Mouse (Mus musculus) fibroblast of lung, adult 2 months (primary cell): ENCODE measurements around the gene Dnhd1.
"Not testable (repeated sequence)": the region's sequence is repeated elsewhere in the genome, so short reads cannot be mapped to it uniquely, and the experiment has no call there.

Source experiments
- DNase-seq: peaks from one replicate; pipeline ENCODE4 v3.0.0-alpha.2; 2011; ENCODE audit warnings: low read depth

Gene Dnhd1

DNA sequence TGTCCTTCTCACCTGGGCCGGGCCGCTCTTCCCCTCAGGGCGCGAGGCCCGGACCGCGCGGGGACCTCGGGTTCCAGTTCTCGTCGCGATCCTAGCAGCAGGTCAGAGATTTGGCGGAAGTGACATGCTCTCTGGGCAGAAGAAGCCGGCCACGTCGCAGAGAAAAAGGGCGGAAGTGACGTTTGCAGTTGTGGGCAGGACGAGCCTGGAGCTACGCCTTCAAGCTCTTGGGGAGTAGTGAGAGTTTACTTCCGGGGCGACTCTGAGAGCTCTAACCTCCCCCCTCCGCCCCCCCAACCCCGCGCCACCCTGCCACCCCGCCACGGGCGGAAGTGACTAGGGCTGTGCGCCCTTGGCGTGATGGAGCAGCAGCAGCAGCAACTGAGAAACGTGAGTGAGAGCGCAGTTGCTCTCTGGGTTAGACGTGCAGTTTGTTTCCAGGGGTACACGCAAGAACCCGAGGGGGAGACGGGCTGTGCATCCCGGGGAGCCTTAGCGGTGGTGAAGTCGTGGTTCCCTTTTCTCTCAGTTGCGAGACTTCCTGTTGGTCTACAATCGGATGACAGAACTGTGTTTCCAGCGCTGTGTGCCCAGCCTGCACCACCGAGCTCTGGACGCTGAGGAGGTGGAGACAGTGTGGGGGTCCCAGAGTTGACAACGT is 10.3 kb upstream of the Dnhd1 start, which contains the start of the genes Arfip2 and Gm45799:
TSS of gene Arfip2 (minus strand) at position 184 of the 661 bp plus-strand sequence.
TSS of gene Gm45799 (plus strand) at position 320 of the 661 bp plus-strand sequence.
- peak; percentile 97 for DNase-seq

DNA sequence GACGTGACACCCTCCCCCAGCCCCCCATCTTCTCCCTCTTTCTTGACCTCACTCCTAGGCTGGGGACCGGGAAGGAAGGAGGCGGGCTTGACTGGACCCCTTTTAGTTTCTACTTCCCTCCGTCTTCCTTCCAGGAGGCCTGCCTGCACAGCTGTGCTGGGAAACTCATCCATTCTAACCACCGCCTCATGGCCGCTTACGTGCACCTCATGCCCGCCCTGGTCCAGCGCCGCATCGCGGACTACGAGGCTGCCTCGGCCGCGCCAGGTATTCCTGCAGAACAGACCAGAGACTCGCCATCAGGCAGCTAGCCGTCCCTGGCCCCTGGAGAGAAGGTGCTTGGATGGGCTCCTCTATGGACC is 9.8 kb upstream of the Dnhd1 start:
- no peak for DNase-seq

DNA sequence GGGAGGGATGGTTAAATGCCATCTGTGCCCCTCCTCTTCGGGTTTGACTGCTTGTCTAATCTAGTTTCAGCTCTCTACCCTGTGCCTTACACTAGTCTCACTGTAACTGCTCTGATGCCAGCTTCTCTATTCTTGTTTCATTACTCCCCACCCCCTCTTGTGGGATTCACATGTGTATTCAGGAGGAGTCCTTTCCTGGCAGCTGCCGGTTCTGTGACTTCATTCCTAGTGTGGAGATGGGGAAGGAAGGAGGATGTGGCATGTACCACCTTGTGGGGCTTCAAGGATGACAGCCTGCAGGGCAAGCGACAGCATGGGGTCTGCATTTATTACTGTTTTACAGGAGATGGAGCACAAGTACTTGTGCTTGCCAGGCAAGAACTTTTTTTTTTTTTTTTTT is 8.7 kb upstream of the Dnhd1 start:
- no peak for DNase-seq

DNA sequence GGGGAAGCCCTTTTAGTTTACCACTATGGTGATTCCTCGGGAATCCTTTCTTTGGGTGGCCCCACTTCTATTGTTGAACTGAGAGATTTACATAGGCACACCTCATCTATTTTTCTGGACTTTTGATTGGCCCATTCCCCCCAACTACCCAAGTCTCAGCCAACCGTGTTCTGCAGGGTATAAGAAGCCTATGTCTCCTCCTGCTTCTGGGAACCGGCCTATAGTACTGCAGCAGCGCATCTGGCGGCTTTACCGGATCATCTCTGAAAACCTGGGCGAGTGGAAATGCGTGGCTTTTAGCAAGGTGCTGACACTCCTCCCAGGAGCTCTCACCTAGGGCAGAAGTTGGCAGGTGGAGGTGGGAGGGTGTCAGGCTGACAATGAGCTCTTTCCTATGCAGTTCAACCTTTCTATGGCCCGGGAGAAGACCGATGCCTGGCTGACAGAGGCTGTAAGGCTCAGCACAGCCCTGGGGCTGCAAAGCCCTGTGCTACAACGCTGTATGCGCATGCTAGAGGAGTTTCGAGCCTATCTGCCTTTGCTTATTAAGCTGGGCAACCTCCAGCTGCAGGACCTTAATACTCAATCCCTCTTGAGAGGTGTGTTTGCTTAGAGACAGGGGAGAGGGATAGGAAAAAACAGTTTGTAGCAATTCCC is 35.0 kb downstream of the Dnhd1 start:
- no peak for DNase-seq

DNA sequence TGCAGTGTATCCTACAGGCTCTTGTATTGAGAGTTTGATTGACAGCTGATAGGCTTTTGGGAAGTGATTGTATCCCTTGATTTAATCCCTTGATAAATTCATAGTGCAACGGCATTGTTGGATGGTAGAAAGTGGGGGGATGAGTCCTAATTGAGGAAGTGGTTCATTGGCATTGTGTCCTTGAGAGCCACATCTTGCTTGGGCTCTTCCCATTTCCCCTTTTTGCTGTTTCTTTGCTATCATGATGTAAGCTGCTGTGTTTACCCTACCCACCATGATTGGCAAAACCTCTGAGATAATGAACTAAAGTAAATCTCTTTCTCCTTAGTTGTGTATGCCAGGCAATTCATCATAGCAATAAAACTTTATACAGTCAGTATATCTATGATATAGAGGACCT is 40.2 kb downstream of the Dnhd1 start:
- no peak for DNase-seq

DNA sequence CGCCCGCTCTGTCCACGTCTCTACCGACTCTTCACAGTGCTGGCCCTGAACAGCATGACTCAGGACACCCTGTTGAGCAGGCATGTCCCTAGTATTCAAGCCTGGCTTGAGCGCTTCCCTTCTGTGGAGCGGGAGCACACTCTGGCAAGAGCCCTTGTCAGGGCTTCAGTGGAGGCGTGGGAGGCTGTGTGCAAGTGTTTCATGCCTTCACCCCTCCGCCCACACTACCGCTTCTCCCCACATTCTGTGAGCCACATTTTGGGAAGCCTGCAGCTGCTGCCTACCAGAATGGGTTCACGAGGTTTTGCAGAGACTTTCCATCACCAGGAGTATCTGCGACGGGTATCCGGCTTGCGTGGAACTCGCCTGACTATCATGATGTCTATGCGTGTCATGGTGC is 52.6 kb downstream of the Dnhd1 start:
- DNase-seq, result no peak

DNA sequence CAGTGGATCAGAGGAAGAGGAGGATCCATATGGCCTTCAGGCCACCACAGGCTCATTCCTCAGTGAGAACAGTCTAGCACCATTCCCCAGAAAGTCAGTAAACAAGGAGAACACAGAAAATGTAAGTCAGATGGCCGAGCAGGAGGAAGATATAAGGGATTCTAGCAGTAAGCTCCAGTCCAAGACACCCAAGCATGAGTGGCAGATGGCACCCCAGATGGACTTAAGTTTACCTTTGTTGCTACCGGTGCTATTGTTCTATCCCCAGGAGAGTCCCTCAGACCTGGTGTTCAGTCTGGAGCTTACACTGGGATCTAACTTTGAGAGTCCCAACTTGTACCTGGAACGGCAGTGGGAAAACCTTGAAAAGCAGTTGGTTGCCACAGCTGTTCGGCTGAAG is 53.2 kb downstream of the Dnhd1 start:
- DNase-seq, result no peak

DNA sequence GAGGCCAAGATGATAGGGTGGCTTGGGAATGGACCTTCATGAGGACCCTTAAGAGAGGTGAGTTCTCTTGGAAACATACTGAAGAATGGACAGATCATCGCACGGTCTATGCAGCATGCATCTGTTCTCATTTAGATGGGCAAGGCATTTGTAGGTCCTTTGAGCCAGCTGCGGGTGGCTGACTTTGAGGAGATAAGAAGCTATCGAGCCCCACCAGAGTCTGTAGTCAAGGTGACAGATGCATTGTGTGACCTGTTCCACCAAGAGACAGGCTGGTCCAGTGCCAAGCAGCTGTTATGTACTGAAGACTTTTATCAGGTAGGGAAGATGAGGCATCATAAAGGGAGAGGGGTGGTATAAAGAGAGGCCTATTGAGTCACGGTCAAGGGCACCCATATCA is 58.1 kb downstream of the Dnhd1 start:
- DNase-seq, result no peak

DNA sequence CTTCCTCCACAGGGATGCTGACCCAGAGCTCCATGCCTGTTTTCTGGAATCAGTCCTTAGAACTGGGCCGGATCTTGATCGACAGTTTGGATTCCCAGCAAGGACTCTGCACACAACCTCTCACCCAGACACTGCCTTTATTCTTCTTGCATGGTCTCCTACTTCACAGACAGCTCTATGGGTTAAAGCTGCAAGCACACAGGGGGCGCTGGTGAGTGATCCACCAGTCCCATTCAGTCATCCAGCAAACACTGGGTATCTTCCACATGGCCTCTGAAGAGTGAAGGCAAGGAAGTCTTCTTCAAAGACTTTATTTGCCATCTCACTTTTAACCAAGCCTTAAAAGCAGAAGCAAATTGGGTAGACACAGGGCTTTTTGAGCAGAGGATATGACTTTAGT is 64.7 kb downstream of the Dnhd1 start:
- DNase-seq, result no peak

DNA sequence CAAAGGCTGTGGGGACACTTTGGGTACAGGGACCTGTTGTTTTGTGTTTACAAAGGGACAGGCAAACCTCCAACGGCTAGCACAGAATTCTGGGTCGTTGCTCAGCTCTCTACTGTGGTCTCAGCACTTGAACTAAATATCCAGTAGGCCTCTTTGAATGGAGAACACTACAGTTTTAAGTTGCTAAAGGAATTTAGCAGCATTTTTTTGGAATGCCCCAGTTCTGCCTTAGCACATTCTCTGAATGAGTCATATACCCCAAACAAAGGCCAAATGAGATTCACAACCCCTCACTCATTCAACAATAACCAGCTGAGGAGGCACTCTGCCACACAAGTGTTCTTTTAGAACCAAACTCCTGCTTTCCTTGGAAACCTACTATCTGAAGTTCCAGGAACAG is 71.3 kb downstream of the Dnhd1 start:
- DNase-seq, result no peak

DNA sequence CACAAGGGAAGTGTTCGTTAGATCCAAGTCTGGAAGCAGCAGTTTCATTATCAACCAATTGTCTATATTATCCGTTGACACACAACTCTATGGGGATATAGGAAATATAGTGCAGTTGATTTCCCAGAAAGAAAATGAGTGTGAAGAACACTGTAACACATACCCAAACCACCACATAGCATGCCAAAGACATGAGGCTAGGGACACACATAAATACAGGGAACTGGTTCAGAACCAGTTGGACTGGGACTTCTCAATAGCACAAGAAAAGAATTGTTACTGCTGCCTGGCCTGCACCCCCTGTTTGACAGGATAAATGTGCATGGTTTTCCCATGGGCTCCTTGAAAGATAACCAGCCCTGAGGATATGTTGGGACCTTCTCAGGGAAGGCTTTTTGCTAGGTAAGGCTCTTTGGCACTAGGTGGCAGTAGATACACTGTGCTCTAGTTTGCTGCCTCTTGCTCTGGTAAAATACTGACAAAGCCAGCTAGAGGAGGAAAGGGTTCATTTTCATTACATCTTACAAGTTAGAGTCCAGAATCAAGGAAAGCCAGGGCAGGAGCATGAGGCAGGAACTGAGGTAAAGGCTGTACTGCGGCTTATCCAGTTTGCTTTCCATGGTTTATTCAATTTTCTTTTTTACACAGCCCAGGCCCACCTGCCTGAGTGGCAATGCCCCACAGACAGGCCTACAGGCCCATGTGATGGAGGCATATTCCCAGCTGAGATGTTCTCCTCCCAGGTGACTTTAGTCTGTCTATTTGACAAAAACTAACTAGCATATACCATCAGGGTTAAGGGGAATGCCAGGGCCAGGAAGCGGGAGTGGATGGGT is 75.7 kb downstream of the Dnhd1 start:
- no peak for DNase-seq

DNA sequence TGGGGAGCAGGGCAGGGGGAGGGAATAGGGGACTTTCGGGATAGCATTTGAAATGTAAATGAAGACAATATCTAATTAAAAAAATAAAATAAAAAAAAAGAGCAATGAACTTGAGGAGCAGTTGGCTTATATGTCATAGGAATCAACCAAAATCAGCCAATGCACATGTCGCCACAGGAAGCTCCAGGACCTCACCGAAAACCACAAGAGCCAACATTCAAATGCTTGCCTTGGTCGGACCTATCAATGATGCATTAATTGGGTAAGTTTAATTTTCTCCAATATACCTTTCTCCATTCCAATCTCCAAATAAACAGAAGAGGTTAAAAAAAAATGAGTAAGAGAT is 76.3 kb downstream of the Dnhd1 start:
- no peak for DNase-seq

DNA sequence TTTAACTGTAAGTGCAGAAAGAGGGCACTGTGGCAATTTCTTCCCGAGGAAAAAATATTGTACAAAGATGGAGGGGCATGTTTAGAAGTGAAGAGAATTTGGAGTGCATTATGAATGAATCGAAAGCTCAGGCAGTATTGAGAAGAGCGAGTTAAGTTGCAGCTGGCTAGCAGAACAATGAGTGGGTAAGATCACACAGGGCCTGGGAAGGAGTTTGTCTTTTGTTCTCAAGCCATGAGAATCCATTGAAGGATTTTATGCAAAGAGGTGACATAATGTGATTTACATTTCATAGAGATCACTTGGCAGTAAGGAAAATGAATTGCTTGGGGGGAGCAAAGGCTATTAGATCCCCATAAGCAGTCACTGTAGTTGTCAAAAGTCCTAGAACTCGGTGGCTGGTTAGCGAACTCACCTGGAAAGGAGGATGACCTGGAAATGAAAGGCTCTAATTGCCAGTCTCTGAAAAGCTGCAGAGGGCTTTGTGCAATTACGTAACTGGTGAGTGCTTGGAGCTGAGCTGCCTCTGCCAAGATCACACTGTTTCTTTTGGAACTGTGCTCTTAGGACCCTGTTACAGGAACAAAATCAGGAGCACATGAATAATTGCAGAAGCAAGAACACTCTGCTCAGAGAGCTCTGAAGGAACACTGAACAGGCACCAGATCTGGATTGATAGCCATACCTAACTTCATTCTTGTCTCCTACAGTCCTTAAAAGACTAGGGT is 78.2 kb downstream of the Dnhd1 start:
- no peak for DNase-seq

DNA sequence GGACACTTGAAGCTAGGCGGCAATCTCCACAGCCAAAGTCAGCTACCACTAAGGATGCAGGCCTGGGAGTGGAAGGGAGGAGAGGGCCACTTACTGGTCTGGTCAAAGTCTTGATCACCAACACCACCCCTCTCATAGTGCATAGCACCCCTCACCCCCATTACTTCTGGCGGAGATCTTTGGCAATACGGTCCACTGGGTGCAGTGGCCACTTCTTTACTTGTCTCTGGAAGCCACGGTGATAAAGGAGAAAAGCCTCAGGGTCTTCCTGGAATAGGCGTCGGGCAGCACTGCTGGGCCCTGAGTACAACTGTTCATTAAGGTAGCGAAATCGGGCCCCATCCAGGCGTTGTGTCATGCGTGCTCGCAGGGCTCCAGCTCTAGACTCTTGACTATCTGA is 83.2 kb downstream of the Dnhd1 start:
- DNase-seq, result no peak

DNA sequence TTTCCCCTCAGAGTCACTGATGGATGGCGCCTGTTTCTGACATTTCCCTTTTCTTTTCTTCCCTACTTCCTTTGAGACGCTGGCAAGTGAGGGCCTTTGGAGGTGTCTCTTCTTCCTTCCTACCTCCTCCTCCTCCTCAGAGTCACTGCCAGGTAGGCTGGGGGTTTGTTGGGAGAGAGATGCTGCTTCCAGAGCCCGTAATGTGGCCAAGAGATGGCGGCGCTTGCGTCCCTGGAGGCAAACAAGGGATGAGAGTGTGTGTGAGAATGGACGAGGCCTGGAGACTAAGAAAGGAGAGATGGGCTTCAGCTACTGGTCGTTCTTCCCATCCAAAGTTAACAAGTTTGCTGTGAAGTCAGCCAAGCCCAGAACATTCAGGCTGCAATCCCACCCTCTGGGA is 84.2 kb downstream of the Dnhd1 start:
- no peak for DNase-seq

DNA sequence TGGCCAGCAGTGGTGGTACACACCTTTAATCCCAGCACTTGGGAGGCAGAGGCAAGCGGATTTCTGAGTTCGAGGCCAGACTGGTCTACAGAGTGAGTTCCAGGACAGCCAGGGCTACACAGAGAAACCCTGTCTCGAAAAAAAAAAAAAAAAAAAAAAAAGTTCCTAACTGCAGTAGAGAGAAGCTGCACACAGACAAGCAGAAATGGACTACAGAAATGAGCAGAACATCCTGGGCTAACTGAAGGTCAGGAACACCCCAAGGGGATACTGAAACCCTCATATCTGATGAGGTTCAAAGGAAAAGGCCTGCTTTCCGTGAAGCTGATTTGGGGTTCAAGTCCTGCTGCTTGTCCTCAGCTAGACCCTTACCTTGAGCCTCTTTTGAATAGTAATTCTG is 84.8 kb downstream of the Dnhd1 start:
- not testable (repeated sequence) for DNase-seq

DNA sequence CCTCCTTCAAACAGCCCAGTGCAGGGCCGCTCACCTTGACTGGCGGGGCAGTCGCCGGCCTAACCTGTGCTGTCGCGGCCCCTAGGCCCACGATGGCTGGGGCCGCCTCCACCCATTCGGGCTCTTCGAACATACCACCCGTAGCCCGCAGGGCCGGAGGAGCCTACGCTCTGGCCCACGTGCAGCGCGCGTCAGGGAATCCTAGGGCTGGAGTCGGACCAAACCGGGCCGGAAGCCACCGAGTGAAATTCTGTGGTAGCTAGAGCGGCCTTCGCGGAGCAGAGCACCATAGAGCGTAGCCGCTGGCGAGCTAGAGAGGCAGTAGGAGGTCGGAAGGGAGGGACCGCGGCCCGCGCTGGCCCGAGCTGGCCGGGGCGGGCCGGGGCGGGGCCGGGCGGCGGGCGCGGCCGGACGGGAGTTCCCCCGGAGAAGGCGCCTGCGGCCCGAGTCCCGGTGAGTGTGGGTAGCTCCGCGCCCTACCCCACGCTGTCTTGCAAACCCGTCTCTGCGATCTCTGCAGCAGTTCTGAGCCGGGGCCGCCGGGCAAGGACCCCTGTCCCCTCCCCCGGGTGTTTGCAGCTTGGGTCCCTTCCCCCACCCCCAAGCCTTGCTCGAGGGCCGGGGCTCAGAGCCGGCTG is 85.8 kb downstream of the Dnhd1 start, which contains the start of gene Ilk:
TSS of gene Ilk (plus strand) at position 329 of the 638 bp plus-strand sequence.
- DNase-seq, result peak; percentile 70

DNA sequence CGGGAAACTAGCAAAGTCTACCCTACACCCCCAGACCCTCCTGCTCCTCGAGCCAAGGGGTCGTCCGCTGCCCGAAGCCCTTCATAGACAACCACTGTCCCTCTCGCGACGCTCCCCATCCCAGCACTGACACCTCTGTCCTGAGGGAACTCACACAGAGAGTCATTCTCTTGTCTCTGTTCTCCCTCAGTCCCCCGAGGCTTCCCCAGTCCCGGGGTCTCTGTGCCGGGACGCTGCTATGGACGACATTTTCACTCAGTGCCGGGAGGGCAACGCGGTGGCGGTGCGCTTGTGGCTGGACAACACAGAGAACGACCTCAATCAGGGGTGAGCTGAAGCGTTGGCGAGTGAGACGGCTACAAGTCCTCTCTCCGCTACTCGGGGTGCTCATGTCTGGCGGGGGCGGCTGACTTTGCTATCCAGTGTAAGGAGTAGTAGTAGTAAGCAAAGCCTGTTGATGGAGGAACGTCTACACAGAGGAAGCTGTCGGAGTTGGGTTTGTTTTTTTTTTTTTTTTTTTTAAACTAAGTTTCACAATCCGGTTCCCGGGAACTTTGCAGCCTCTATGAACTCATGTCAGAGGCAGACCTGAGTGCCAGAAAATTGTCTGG is 86.4 kb downstream of the Dnhd1 start, which contains the start of gene Rrp8:
TSS of gene Rrp8 (minus strand) at position 475 of the 611 bp plus-strand sequence.
- DNase-seq, result no peak

DNA sequence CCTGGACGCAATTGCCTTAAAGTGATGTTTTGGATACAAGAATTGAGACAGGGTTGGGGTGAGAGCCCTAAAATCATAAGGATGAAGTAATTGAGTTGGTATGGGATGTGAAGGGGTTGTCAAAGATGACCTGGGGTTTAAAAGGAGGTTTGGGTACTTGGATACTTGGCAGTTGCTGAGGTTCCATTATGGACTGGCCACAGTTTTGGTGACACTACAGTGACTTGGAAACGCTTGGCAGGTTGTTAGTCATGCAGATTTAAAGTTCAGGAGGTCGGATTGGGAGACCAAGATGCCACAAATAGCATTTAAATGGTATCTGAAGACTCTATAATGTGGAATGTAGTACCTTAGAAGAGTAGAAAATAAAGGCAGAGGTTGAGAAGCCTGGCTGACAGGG is 87.0 kb downstream of the Dnhd1 start:
- no peak for DNase-seq

DNA sequence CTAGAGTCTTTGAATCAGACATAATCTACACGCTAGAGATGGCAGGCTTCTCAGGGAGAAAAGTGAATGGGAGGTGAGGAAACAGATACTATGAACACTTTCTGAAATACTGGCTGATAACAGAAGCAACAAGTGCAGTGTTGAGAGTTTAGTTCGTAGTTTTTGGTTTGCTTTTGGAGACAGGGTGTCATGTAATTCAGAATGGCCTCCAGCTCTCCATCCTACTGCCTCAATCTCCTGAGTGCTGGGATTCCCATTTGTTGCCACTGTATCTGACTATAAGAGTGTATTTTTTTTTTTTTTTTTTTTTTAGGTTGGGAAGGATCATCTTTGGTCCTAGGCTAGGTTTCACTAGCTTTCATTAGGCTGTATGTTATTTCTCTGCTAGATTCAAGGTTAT is 87.7 kb downstream of the Dnhd1 start:
- DNase-seq, result no peak

DNA sequence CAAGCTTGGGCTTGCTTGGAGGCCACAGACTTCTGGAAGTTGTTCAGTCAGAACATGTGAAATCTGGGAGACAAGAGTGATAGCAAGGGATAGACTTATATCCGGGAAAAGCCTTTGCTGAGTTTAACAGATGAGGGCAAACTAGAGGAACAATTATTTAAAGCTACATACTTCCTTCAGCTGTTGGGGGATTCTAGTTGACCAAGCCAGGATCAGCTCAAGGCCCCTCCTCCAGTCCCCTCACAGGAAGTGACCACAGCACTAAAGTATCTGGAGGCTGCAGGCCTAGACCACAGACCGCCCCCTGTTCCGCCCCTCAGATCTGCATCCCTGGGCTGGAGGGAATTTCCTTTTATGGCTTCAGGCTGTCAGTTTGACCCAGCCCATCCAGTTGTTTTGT is 88.3 kb downstream of the Dnhd1 start:
- no peak for DNase-seq
